ENCODE assay signal across 1 mouse cellular context in genomic region chr10:78372681-78373668, GRCm38 (mm10).
TF ChIP-seq lines count a peak whose summit lies in the region.

No protein-coding gene starts in this region.

TF ChIP-seq in MEL, 35 proteins besides CTCF, POLR2A, EP300 and RAD21:
- TF ChIP-seq ZKSCAN1 (IDR thresholded peaks at IDR 0.05; ENCODE audit: low read depth, low read length) (no peak), ETS1 (IDR thresholded peaks at IDR 0.05; ENCODE audit: low read depth, low read length) (0 out of 2 replicates have a peak, but pooled peaks have one; percentile 27), MAX (IDR thresholded peaks at IDR 0.05; ENCODE audit: low read length) (peak; percentile 99), GATA1 (IDR thresholded peaks at IDR 0.05; ENCODE audit: low read depth, low read length) (no peak), TBP (IDR thresholded peaks at IDR 0.05; ENCODE audit: low read depth, low read length) (peak; percentile 56), MAZ (IDR thresholded peaks at IDR 0.05; ENCODE audit: low read depth, low read length) (no peak), USF1 (IDR thresholded peaks at IDR 0.05; ENCODE audit: low read depth, low read length) (peak; percentile 58), MYC (IDR thresholded peaks at IDR 0.05; ENCODE audit: low read depth, low read length) (peak; percentile 99), POLR2AphosphoS2 (IDR thresholded peaks at IDR 0.05; ENCODE audit: low read length) (peak; percentile 61; the same call in 1 of the 2 replicates), MXI1 (IDR thresholded peaks at IDR 0.05; ENCODE audit: low read depth, low read length) (peak; percentile 100), ZC3H11A (IDR thresholded peaks at IDR 0.05; ENCODE audit: low read depth, low read length) (peak; percentile 9; the same call in 1 of the 2 replicates), NELFE (IDR thresholded peaks at IDR 0.05; ENCODE audit: low read depth, low read length) (peak; percentile 65), ELF1 (IDR thresholded peaks at IDR 0.05; ENCODE audit: low read depth, low read length) (0 out of 2 replicates have a peak, but pooled peaks have one; percentile 11), HCFC1 (IDR thresholded peaks at IDR 0.05; ENCODE audit: low read depth, low read length) (peak; percentile 54), GABPA (IDR thresholded peaks at IDR 0.05; ENCODE audit: low read depth, low read length) (no peak), SIN3A (IDR thresholded peaks at IDR 0.05; ENCODE audit: low read length) (peak; percentile 88), MYB (IDR thresholded peaks at IDR 0.05; ENCODE audit: low read depth, low read length) (peak; percentile 35; the same call in 1 of the 2 replicates), USF2 (IDR thresholded peaks at IDR 0.05; ENCODE audit: borderline replicate concordance in 1 of 2, insufficient read depth in 1 of 2, low read depth in 1 of 2, low read length in 2 of 2) (no peak)
